Mouse (Mus musculus) layer of hippocampus, adult 18-20 months (tissue): ENCODE results near the gene Tbx4. TPM values are rescaled to one million over a fixed set of nuclear protein-coding genes. Genes with fewer than 3 reads are reported as not detected.

Source experiments
- DNase-seq, 2 experiments: peaks; one replicate each; pipeline ENCODE4 v3.0.0; 2022; ENCODE audit warnings: low spot score in 2 of 2
- total RNA-seq, 2 experiments: library from RNA; stranded (reverse); gene quantifications; 2 replicates each; pipeline ENCODE4 v1.2.3; 2021

Gene Tbx4
- total RNA-seq, 2 experiments from 2014 or later = 0.18 TPM; not detected in 1

DNA sequence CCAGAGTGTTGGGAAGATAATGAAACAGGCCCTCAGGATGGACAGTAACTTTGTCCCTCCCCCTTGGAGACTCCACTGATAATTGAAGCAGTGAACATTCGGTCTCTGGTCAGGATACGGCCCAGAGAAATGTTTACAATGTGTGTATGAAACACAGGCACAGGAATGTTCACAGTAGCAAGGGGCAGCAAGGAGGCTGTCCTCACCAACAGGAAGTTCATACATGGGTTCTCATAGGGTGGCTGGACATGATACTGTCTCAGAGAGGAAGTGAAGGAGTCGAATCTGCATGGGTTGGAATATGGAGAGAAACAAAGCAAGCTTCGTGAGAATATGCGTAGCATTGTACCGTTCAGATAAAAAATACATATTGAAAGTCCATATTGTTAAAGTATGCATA is 74.1 kb downstream of the Tbx4 start:
- DNase-seq = no peak

GRCm38 (mm10) chr11:85961498-85961897 is 75.3 kb downstream of the Tbx4 start:
- no peak for DNase-seq

Other genes starting within 250 kb of the Tbx4 start
- gene Tbx2, start 53.9 kb upstream of the Tbx4 start, total RNA-seq = 1 to 10 TPM; 1.2 to 1.3 TPM
- gene Gm11444, start 36.1 kb upstream of the Tbx4 start, total RNA-seq = not detected